Mouse (Mus musculus) G1E (cell line): ENCODE data around the gene Rrp8. TPM values are rescaled to one million over a fixed set of nuclear protein-coding genes. Genes with fewer than 3 reads are reported as not detected.
A peak's percentile ranks its signal among the peaks of the same experiment; 100 is the strongest.

Source experiments
- ATAC-seq: 2 replicates; pipeline ENCODE4 v1.8.0; 2016; ENCODE audit warnings: mild to moderate bottlenecking; ENCODE audit not compliant: insufficient number of reproducible peaks, poor library complexity, low FRiP score, severe bottlenecking; ENCODE audit errors: extremely low read depth
- DNase-seq: peaks from one replicate; pipeline ENCODE4 v3.0.0; 2012; ENCODE audit warnings: low spot score
- H3K27me3 ChIP-seq: 2 replicates; pipeline ENCODE4 v1.6.1; 2012; ENCODE audit warnings: mild to moderate bottlenecking, low read length, inconsistent platforms; ENCODE audit not compliant: insufficient read depth
- H3K36me3 ChIP-seq: replicated peaks from 2 replicates; pipeline ENCODE3; 2012; ENCODE audit warnings: mild to moderate bottlenecking, inconsistent platforms
- H3K4me1 ChIP-seq: 2 replicates; pipeline ENCODE4 v1.6.1; 2012; ENCODE audit warnings: low read depth, low read length, inconsistent platforms, mixed read lengths; ENCODE audit not compliant: insufficient read depth
- H3K4me3 ChIP-seq: 2 replicates; pipeline ENCODE4 v1.5.1; 2012; ENCODE audit warnings: low read depth, mild to moderate bottlenecking, inconsistent platforms, low read length, moderate library complexity, mixed read lengths
- H3K9me3 ChIP-seq: replicated peaks from 2 replicates; pipeline ENCODE4 v1.6.1; 2012; ENCODE audit warnings: inconsistent platforms
- CTCF ChIP-seq: IDR thresholded peaks from 2 replicates; pipeline ENCODE4 v1.5.1; 2012; ENCODE audit warnings: low read depth, low read length, inconsistent platforms, mixed read lengths
- GATA1 ChIP-seq: IDR thresholded peaks from 2 replicates; pipeline ENCODE4 v1.6.1; 2012; ENCODE audit warnings: borderline replicate concordance, low read length, inconsistent platforms, mixed read lengths
- GATA2 ChIP-seq: IDR thresholded peaks from 2 replicates; pipeline ENCODE4 v1.6.1; 2012; ENCODE audit warnings: low read depth, low read length, inconsistent platforms, borderline replicate concordance
- POLR2AphosphoS5 ChIP-seq: IDR thresholded peaks from 2 replicates; pipeline ENCODE4 v1.6.1; 2012; ENCODE audit warnings: low read depth, low read length, inconsistent platforms; ENCODE audit not compliant: insufficient replicate concordance
- TAL1 ChIP-seq: conservative IDR thresholded peaks from 2 replicates; pipeline ENCODE4 v1.6.1; 2012; ENCODE audit warnings: low read depth, low read length, inconsistent platforms, mixed read lengths
- polyA plus RNA-seq: library from polyadenylated mRNA; stranded (reverse); fragments of >175 nt; gene quantifications from 2 replicates; pipeline ENCODE4 v1.2.3, GENCODE M21; 2012
- total RNA-seq, 2 experiments: library from RNA; stranded (forward) in 1 of 2; stranded (reverse) in 1 of 2; fragments of 200-1000 nt in 1 of 2; fragments of >200 nt in 1 of 2; fragmentation: Nextera tagmentation in 1 of 2; gene quantifications; 2 replicates each; pipeline ENCODE4 v1.2.3; 2014 to 2017

Rrp8 gene
- total RNA-seq (2014; fragmentation: Nextera tagmentation) (51.5 and 69.0 TPM in 2 replicates), total RNA-seq (2017) (27.4 and 29.4 TPM in 2 replicates), polyA plus RNA-seq (30.4 and 35.1 TPM in 2 replicates)

DNA sequence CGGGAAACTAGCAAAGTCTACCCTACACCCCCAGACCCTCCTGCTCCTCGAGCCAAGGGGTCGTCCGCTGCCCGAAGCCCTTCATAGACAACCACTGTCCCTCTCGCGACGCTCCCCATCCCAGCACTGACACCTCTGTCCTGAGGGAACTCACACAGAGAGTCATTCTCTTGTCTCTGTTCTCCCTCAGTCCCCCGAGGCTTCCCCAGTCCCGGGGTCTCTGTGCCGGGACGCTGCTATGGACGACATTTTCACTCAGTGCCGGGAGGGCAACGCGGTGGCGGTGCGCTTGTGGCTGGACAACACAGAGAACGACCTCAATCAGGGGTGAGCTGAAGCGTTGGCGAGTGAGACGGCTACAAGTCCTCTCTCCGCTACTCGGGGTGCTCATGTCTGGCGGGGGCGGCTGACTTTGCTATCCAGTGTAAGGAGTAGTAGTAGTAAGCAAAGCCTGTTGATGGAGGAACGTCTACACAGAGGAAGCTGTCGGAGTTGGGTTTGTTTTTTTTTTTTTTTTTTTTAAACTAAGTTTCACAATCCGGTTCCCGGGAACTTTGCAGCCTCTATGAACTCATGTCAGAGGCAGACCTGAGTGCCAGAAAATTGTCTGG is at the start of gene Rrp8:
Gene Rrp8, minus strand, starts transcription at position 475 of the 611 bp plus-strand sequence.
- no peak for TF ChIP-seq POLR2AphosphoS5
- no peak for TF ChIP-seq GATA2
- TF ChIP-seq GATA1, result no peak
- no peak for TF ChIP-seq TAL1
- no peak for TF ChIP-seq CTCF
- peaks cover 79% of the 10 kb centered on the region for H3K4me1 ChIP-seq
- peaks cover 66% of the 10 kb centered on the region for H3K36me3 ChIP-seq
- peak; percentile 43 for DNase-seq
- peak; percentile 19; the same call in 1 of the 2 replicates for ATAC-seq
- peak within 1 kb of the TSS; percentile 82 for H3K4me3 ChIP-seq
- no peaks in the 10 kb centered on the region for H3K27me3 ChIP-seq
- H3K9me3 ChIP-seq, result no peaks in the 10 kb centered on the region

DNA sequence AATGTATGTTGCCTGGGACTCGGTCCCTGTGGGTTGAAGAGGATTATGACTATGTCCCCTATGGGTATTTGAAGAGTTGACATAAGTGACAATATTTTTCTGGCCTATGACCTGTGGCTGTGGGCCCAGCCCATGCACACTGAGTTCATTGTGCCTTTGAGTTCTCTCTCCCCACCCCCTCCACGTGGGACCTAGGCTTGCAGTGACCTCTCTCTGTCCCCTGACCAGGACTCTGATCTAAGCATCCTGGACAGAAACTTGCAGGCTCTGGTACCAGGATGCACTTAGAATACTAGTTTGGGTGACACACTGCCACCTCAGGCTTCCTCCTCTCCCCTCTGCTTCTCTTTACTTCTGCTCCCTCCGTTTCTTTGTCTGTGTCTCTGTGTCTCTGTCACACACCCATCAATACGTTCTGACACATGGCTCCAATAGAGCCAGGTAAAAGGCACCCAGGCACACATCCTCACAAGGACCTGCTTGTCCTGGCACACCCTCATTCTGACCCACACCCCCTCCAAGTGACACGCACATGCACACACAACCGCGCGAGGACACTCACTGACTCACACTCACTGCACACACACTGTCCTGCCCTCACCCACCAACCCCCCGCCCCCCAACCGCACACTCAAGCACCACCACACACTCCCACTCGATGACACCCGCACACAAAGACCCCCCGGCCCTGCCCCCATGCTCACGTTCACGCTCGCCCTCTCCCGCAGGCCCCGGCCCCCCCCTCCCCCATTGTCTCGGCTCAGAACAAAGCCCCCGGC is 49.5 kb upstream of the Rrp8 start:
- ATAC-seq (no peak), DNase-seq (no peak)
- Histone ChIP-seq H3K4me1 (no peaks in the 10 kb centered on the region), H3K9me3 (peaks cover 3% of the 10 kb centered on the region), H3K27me3 (peaks cover 31% of the 10 kb centered on the region), H3K36me3 (no peaks in the 10 kb centered on the region), H3K4me3 (no peak overlapping the region)
- TF ChIP-seq CTCF (no peak), TAL1 (no peak), GATA1 (no peak), POLR2AphosphoS5 (no peak), GATA2 (no peak)

DNA sequence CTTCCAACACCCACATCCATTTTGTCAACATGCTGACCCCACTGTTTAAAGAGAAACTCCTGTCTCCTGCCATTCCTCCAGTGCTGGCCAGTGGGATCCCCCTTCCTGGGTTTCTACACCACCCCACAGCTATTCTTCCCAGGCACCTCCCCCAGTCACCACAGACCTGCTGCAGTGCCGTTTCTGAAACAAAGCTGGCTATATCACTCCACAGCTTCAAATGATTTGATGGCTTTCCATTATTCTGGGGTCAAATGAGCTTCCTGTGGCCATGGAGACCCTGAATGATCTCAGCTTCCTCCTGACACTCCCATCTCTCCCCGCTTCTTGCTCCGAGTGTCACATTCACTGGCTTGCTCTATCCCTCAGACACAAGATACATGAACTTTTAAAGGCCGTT is 47.4 kb upstream of the Rrp8 start:
- ATAC-seq (no peak), DNase-seq (no peak)
- no peak for TF ChIP-seq TAL1
- no peak for TF ChIP-seq GATA1
- TF ChIP-seq POLR2AphosphoS5, result no peak
- TF ChIP-seq CTCF, result no peak
- TF ChIP-seq GATA2, result no peak
- Histone ChIP-seq H3K27me3 (peaks cover 28% of the 10 kb centered on the region), H3K36me3 (no peaks in the 10 kb centered on the region), H3K9me3 (peaks cover 3% of the 10 kb centered on the region), H3K4me1 (no peaks in the 10 kb centered on the region), H3K4me3 (no peak overlapping the region)

DNA sequence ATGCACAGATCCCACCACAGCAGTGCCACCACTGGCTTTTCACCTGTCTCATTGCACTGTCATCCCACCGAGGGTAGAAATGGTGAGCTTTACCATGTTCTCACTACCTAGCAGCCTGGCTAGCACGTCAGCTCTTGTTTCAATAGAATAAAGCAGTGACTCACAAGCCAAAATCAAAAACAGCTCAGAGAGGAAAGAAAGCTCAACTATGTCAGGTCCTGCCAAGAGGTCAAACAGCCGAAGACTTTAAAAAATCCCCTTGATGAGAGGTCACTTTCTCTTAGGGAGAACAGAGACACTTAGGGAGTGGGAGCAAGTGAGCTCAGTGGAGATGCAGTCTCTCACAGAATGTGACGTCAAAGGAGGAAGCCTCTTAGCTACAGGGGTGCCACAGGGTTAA is 46.7 kb upstream of the Rrp8 start:
- H3K27me3 ChIP-seq, result peaks cover 30% of the 10 kb centered on the region
- ATAC-seq, result no peak

GRCm38 (mm10) chr7:105778553-105779265 is 41.5 kb upstream of the Rrp8 start:
- Histone ChIP-seq H3K36me3 (no peaks in the 10 kb centered on the region), H3K4me1 (peaks cover 13% of the 10 kb centered on the region), H3K9me3 (no peaks in the 10 kb centered on the region), H3K4me3 (no peak overlapping the region), H3K27me3 (peaks cover 31% of the 10 kb centered on the region)
- TF ChIP-seq CTCF, result no peak
- DNase-seq, result peak; percentile 22
- peak; percentile 67 for ATAC-seq

More for the DNA sequence above, 46.7 kb upstream of the Rrp8 start:
- DNase-seq, result no peak
- peaks cover under 1% of the 10 kb centered on the region; the same call in 1 of the 2 replicates for H3K4me1 ChIP-seq
- H3K4me3 ChIP-seq, result no peak overlapping the region
- TF ChIP-seq GATA1 (no peak), POLR2AphosphoS5 (no peak), TAL1 (no peak), CTCF (no peak), GATA2 (no peak)
- H3K9me3 ChIP-seq, result peaks cover 3% of the 10 kb centered on the region
- H3K36me3 ChIP-seq, result no peaks in the 10 kb centered on the region
